Mouse (Mus musculus): Measurements from ENCODE around the gene Prr22.

Gene Prr22

GRCm38 (mm10) chr17:56769950-56770349 is at the start of gene Prr22:
Prr22 (plus strand) TSS chr17:56770250.
- no peak for DNase-seq (ENCODE audit: low spot score)

- DNase-seq (ENCODE audit: low spot score): no peak
Observed at GRCm38 (mm10) chr17:56722441-56722840, 47.6 kb upstream of the Prr22 start.

- no peak for DNase-seq (ENCODE audit: low spot score)
Observed at GRCm38 (mm10) chr17:56723419-56724161, 46.5 kb upstream of the Prr22 start.

GRCm38 (mm10) chr17:56727029-56727649 is 42.9 kb upstream of the Prr22 start:
- DNase-seq (ENCODE audit: low spot score): no peak

- no peak for DNase-seq (ENCODE audit: low spot score)
Observed at GRCm38 (mm10) chr17:56727659-56728058, 42.4 kb upstream of the Prr22 start.

GRCm38 (mm10) chr17:56728117-56728516 is 41.9 kb upstream of the Prr22 start:
- DNase-seq (ENCODE audit: low spot score): no peak

GRCm38 (mm10) chr17:56729151-56729550 is 40.9 kb upstream of the Prr22 start:
- DNase-seq (ENCODE audit: low spot score): no peak

GRCm38 (mm10) chr17:56729656-56730055 is 40.4 kb upstream of the Prr22 start:
- no peak for DNase-seq (ENCODE audit: low spot score)

GRCm38 (mm10) chr17:56736534-56736933 is 33.5 kb upstream of the Prr22 start:
- no peak for DNase-seq (ENCODE audit: low spot score)

- DNase-seq (ENCODE audit: low spot score): no peak
Observed at GRCm38 (mm10) chr17:56738221-56738620, 31.8 kb upstream of the Prr22 start.

- no peak for DNase-seq (ENCODE audit: low spot score)
Observed at GRCm38 (mm10) chr17:56740118-56740787, 29.8 kb upstream of the Prr22 start.

GRCm38 (mm10) chr17:56740788-56741160 is 29.3 kb upstream of the Prr22 start:
- no peak for DNase-seq (ENCODE audit: low spot score)

GRCm38 (mm10) chr17:56744173-56744572 is 25.9 kb upstream of the Prr22 start:
- DNase-seq (ENCODE audit: low spot score): no peak

GRCm38 (mm10) chr17:56751404-56752072 is 18.5 kb upstream of the Prr22 start:
- DNase-seq (ENCODE audit: low spot score): no peak

GRCm38 (mm10) chr17:56753452-56753851 is 16.6 kb upstream of the Prr22 start:
- DNase-seq (ENCODE audit: low spot score): no peak

GRCm38 (mm10) chr17:56754271-56755185 is 15.5 kb upstream of the Prr22 start:
- DNase-seq (ENCODE audit: low spot score): no peak

GRCm38 (mm10) chr17:56756703-56757399 is 13.2 kb upstream of the Prr22 start:
- no peak for DNase-seq (ENCODE audit: low spot score)

- DNase-seq (ENCODE audit: low spot score): peak; percentile 73
Observed at GRCm38 (mm10) chr17:56757416-56758123, 12.5 kb upstream of the Prr22 start, which contains the start of gene Nrtn. Nrtn (minus strand) TSS chr17:56757530.

- DNase-seq (ENCODE audit: low spot score): peak; percentile 69
Observed at GRCm38 (mm10) chr17:56758132-56758531, 11.9 kb upstream of the Prr22 start.

GRCm38 (mm10) chr17:56759261-56759660 is 10.8 kb upstream of the Prr22 start:
- no peak for DNase-seq (ENCODE audit: low spot score)

Measured in layer of hippocampus, adult 11-12 months (tissue).